ENCODE assay signal across 15 mouse cellular contexts in the genomic region with DNA sequence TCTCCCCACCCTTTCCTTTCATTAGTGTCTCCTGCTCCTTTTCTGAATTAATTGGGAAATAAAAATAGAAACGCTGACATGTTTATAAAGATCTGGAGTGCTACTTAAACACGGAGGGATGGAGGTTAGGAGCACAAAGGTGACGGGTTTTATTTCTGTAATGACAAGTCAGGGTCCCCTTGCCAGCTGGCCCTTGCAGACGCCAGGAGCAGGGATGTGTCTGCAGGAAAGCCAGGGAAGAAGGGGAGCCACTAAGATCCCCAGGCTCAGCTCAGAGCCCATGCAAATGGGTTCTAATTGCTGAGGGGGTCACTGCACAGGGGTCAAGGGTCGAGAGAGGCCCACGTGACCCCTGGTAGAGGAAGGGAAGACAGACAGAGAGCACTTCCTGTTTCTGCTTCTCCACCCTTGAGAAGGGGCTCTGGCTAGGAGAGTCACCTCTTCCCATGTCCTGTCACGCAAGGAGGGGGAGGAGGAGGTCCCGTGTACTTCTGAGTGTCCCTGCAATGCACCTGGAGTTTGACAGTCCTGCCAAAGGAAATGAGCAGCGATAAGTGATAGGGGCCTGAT. TPM values are rescaled to one million over a fixed set of nuclear protein-coding genes. Genes with fewer than 3 reads are reported as not detected.
DNase-seq lines count a peak whose midpoint lies in the region; ATAC-seq lines count a peak whose summit lies in the region.
"Had no signal": no experiment of that assay in that cellular context is flagged by ENCODE, and none has a peak within 500 bp of the region (broad histone marks: within the 10 kb centered on the region; RNA-seq: fewer than 3 reads in every experiment).

No protein-coding gene starts in this region.

- intact Hi-C loops in heart, postnatal 36 days (cut with DNase I) = no loop called here

- H3K27me3 ChIP-seq in heart, embryonic 10.5 days (ENCODE audit: insufficient read depth, poor library complexity, severe bottlenecking) = no peaks in the 10 kb centered on the region
- H3K27me3 ChIP-seq: forebrain, embryonic 15.5 days had no signal

- H3K36me3 ChIP-seq in heart, embryonic 10.5 days = peaks cover 2% of the 10 kb centered on the region; the same call in 1 of the 2 replicates
- H3K36me3 ChIP-seq: forebrain, embryonic 15.5 days had no signal

- 63% methylated on average over 9 of the region's 9 CpGs for WGBS in heart, embryonic 10.5 days

- 0 out of 2 replicates have a peak, but pooled peaks have one; percentile 37 for ATAC-seq in monocyte, adult 5-6 weeks (replicated peaks; ENCODE audit: insufficient number of reproducible peaks, low FRiP score, low TSS enrichment, poor library complexity, severe bottlenecking)
- ATAC-seq: forebrain, embryonic 15.5 days; intestine, postnatal 0 days had no signal

- H3K27ac ChIP-seq in heart, embryonic 10.5 days = 0 out of 2 replicates have a peak overlapping the region, but pooled peaks have one; percentile 18
- H3K27ac ChIP-seq: forebrain, embryonic 15.5 days had no signal

- H3K4me3 ChIP-seq in heart, embryonic 10.5 days = no peak overlapping the region
- H3K4me3 ChIP-seq: forebrain, embryonic 15.5 days had no signal

- H3K9me3 ChIP-seq in heart, embryonic 10.5 days = no peaks in the 10 kb centered on the region
- H3K9me3 ChIP-seq: forebrain, embryonic 15.5 days had no signal

- peaks cover 50% of the 10 kb centered on the region for H3K4me1 ChIP-seq in heart, embryonic 10.5 days

- DNase-seq in cerebellum, adult 9-11 months = peak; percentile 30
- no peak for DNase-seq in cerebellum, postnatal 36 days
- peak; percentile 67 for DNase-seq in heart, embryonic 10.5 days (ENCODE audit: low spot score)
- no peak for DNase-seq in heart, postnatal 36 days
- DNase-seq in retina, embryonic 14.5 days (ENCODE audit: low spot score) = peak; percentile 13
- DNase-seq in retina, postnatal 1 day = no peak
- no peak for DNase-seq in layer of hippocampus, adult 18-20 months (ENCODE audit: low spot score in 2 of 2)
- DNase-seq: gastrocnemius, postnatal 10 days; heart, postnatal 10 days; kidney, postnatal 14 days; lung, adult 18-20 months; thymus, adult 2 months had no signal

RNA-seq across cellular contexts. Expression of a gene that starts 36.7 kb away (rescaled TPM):
- 60.5 and 65.2 TPM in 2 replicates for polyA plus RNA-seq in heart, embryonic 10.5 days (2016; fragmentation: Nextera tagmentation; extraction: Ambion mirVana)
- 100 to 1,000 TPM; 120 to 133 TPM for total RNA-seq in heart, postnatal 36 days (2021)
- total RNA-seq in monocyte, adult 5-6 weeks (2017) = 96.6 to 128 TPM (median 99.8 TPM) in 3 replicates
- total RNA-seq in layer of hippocampus, adult 18-20 months (2021) = 10 to 100 TPM; 51.4 to 54.4 TPM

Comparison
In these comparisons a context has a peak if more than half of its experiments do, and no peak if none do; other contexts are left out.
1. DNase-seq: peak in cerebellum, adult 9-11 months (single experiment), heart, embryonic 10.5 days (single experiment) and retina, embryonic 14.5 days (single experiment); none in cerebellum, postnatal 36 days (0 of 2), heart, postnatal 36 days (0 of 2), retina, postnatal 1 day (single experiment) and layer of hippocampus, adult 18-20 months (0 of 2).